Mouse (Mus musculus) intestine, embryonic 15.5 days (tissue): ENCODE results near the gene Mical2. TPM values are rescaled to one million over a fixed set of nuclear protein-coding genes. Genes with fewer than 3 reads are reported as not detected.

Experiments
- ATAC-seq: fragments of 200-750 bp; cut with Nextera tagmentation; 2 replicates; pipeline ENCODE4 v1.8.0; 2017; ENCODE audit warnings: moderate TSS enrichment, moderate library complexity
- H3K27ac ChIP-seq: fragments of 300-500 bp; sonication (generic); 2 replicates; pipeline ENCODE4 v1.5.1; 2015; ENCODE audit warnings: mild to moderate bottlenecking, inconsistent platforms
- H3K27me3 ChIP-seq: fragments of 300-500 bp; sonication (generic); replicated peaks from 2 replicates; pipeline ENCODE4 v1.6.1; 2015; ENCODE audit warnings: inconsistent platforms
- H3K36me3 ChIP-seq: fragments of 300-500 bp; sonication (generic); 2 replicates; pipeline ENCODE4 v1.6.1; 2015; ENCODE audit warnings: inconsistent platforms
- H3K4me1 ChIP-seq: fragments of 300-500 bp; sonication (generic); replicated peaks from 2 replicates; pipeline ENCODE4 v1.6.1; 2015; ENCODE audit warnings: inconsistent platforms
- H3K4me2 ChIP-seq: fragments of 300-500 bp; sonication (generic); replicated peaks from 2 replicates; pipeline ENCODE4 v1.6.1; 2015; ENCODE audit warnings: mild to moderate bottlenecking, inconsistent platforms
- H3K4me3 ChIP-seq: fragments of 300-500 bp; sonication (generic); replicated peaks from 2 replicates; pipeline ENCODE4 v1.5.1; 2015; ENCODE audit warnings: inconsistent platforms
- H3K9ac ChIP-seq: fragments of 300-500 bp; sonication (generic); 2 replicates; pipeline ENCODE4 v1.6.1; 2015; ENCODE audit warnings: inconsistent platforms
- H3K9me3 ChIP-seq: fragments of 300-500 bp; sonication (generic); 2 replicates; pipeline ENCODE4 v1.6.1; 2016; ENCODE audit warnings: inconsistent platforms
- WGBS: fragments of 180-500 bp; shearing (Covaris S2); methylation state at CpG from one replicate; pipeline ENCODE4 v1.1.7; 2015; 5-methylcytosine and 5-hydroxymethylcytosine counted together
- polyA plus RNA-seq: library from polyadenylated mRNA; unstranded; fragments of >200 nt; fragmentation: Nextera tagmentation; extraction: Ambion mirVana; gene quantifications from 2 replicates; pipeline ENCODE4 v1.2.1, GENCODE M21; 2015

Gene Mical2
- polyA plus RNA-seq, 1 experiment from 2014 or later, result 18.6 TPM

- Histone ChIP-seq H3K4me1 (peaks cover 16% of the 10 kb centered on the region), H3K4me3 (no peak overlapping the region), H3K27me3 (no peaks in the 10 kb centered on the region), H3K9me3 (no peaks in the 10 kb centered on the region), H3K36me3 (no peaks in the 10 kb centered on the region), H3K9ac (no peak overlapping the region), H3K4me2 (no peak overlapping the region), H3K27ac (no peak overlapping the region)
- no peak for ATAC-seq
- WGBS, result 86% methylated on average over 3 of the region's 3 CpGs
Measured at GRCm38 (mm10) chr7:112215871-112216270, 9.8 kb upstream of the Mical2 start.

GRCm38 (mm10) chr7:112216720-112217119, 8.9 kb upstream of the Mical2 start:
- peak; percentile 47 for ATAC-seq
- WGBS, result 46% methylated on average over 5 of the region's 5 CpGs

GRCm38 (mm10) chr7:112217208-112217607, 8.4 kb upstream of the Mical2 start:
- peak; percentile 75 for ATAC-seq
- H3K27ac ChIP-seq, result peak overlapping the region; percentile 52; the same call in 1 of the 2 replicates
- 0 out of 2 replicates have a peak overlapping the region, but pooled peaks have one; percentile 17 for H3K4me2 ChIP-seq
- no peak overlapping the region for H3K9ac ChIP-seq
- no peak overlapping the region for H3K4me3 ChIP-seq
- H3K4me1 ChIP-seq, result peaks cover 16% of the 10 kb centered on the region
- H3K9me3 ChIP-seq, result no peaks in the 10 kb centered on the region
- 24% methylated on average over 6 of the region's 6 CpGs for WGBS
- no peaks in the 10 kb centered on the region for H3K36me3 ChIP-seq
- no peaks in the 10 kb centered on the region for H3K27me3 ChIP-seq

More at GRCm38 (mm10) chr7:112216720-112217119, 8.9 kb upstream of the Mical2 start:
- no peak overlapping the region for H3K4me3 ChIP-seq
- 0 out of 2 replicates have a peak overlapping the region, but pooled peaks have one; percentile 17 for H3K4me2 ChIP-seq
- peak overlapping the region; percentile 52 for H3K27ac ChIP-seq
- no peaks in the 10 kb centered on the region for H3K36me3 ChIP-seq
- H3K9ac ChIP-seq, result no peak overlapping the region
- H3K9me3 ChIP-seq, result no peaks in the 10 kb centered on the region
- H3K4me1 ChIP-seq, result peaks cover 16% of the 10 kb centered on the region
- H3K27me3 ChIP-seq, result no peaks in the 10 kb centered on the region

DNA sequence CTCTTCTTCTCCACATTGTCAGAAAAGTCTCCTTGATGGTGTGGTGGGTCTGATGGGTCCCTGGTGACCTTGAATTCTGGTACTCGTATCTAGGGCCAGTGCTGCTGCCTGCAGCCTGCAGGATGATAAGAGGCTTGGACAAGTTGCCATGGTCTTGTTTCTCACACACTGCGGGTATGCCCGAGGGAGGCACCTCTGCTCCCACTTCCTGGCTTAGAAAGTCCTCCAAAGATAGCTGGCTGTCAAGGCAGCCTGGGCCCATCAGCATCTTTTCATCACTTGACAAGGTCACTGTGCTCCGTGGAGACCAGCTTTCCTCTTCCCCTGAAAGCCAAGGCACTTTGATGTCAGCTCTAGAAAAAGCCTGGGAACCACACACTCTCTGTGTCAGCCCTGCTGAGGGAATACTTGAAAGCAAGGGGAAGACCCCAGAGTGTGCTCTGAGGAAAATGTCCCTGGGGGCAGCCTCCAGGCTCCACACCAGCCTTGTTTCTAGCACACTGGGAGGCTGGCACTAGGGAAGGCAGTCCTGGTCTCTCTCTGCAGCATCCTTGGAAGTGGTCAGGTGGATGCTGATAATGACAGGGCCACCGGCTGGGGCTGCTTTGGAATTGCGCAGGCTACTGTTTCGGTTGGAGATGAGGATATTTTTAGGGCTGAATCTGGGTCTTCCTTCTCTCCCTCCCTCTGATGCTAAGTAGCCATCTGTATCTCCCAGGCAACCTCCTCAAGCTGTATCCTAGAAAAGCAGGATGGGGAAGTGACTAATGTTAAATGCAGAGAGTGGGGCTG, 2.7 kb upstream of the Mical2 start:
- Histone ChIP-seq H3K4me2 (no peak overlapping the region), H3K9me3 (no peaks in the 10 kb centered on the region)
- 73% methylated on average over 7 of the region's 7 CpGs for WGBS

GRCm38 (mm10) chr7:112224854-112225253, 802 bp upstream of the Mical2 start:
- Histone ChIP-seq H3K27ac (peak overlapping the region; percentile 1; the same call in 1 of the 2 replicates), H3K9me3 (no peaks in the 10 kb centered on the region), H3K4me3 (no peak overlapping the region), H3K4me2 (peak overlapping the region; percentile 96), H3K9ac (0 out of 2 replicates have a peak overlapping the region, but pooled peaks have one; percentile 6), H3K27me3 (no peaks in the 10 kb centered on the region; the same call in 1 of the 2 replicates), H3K4me1 (peaks cover 25% of the 10 kb centered on the region), H3K36me3 (no peaks in the 10 kb centered on the region)
- no peak for ATAC-seq
- WGBS, result 72% methylated on average over 12 of the region's 12 CpGs

More for the DNA sequence above, 2.7 kb upstream of the Mical2 start:
- no peak for ATAC-seq
- Histone ChIP-seq H3K4me3 (no peak overlapping the region), H3K27me3 (no peaks in the 10 kb centered on the region; the same call in 1 of the 2 replicates), H3K36me3 (no peaks in the 10 kb centered on the region), H3K4me1 (peaks cover 21% of the 10 kb centered on the region), H3K9ac (no peak overlapping the region), H3K27ac (no peak overlapping the region)

DNA sequence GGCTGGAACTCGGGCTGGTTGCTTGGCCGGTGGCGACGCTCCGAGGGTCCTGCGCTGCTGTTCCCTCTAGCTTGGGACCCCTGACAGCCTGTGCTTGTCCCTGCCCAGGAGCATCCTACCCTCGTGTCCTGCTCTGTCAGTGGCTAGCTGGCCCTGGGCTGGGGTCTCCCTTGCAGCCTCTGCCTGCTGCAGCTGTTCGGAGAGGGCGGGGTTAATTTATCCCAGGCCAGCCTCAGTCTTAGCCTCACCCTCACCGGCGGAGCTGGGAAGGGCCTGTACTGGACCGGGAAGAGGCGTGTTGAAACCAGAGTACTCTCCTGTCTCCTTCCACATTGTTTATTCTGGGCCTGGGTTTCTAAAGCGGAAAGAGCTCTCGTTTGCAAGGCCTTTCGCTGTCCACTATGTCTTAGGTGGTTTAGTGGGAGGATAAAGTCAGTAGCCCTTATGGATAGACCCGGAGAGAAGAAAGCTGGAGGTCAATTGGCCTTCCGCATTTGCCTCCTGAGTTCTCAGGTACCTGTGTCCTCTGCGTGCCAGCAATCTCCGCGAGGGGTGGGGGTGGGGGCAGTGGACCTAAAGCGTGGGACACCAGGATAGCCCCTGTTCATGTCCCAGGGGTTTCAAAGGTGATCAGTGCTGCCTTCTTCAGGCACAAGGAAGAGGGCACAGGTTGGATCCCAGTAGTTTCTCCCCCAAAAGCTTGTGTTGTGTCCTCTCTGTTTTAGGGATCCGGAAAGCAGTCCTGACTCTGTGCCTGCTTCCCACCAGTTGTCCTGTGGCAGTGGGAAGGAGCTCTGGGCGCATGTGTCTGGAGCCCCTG, 1.0 kb downstream of the Mical2 start:
- H3K4me2 ChIP-seq, result peak overlapping the region; percentile 96
- WGBS, result 7% methylated on average over 24 of the region's 24 CpGs
- no peaks in the 10 kb centered on the region; the same call in 1 of the 2 replicates for H3K27me3 ChIP-seq
- ATAC-seq, result peak; percentile 59
- H3K36me3 ChIP-seq, result no peaks in the 10 kb centered on the region
- peak overlapping the region; percentile 68 for H3K9ac ChIP-seq
- H3K9me3 ChIP-seq, result no peaks in the 10 kb centered on the region
- peak overlapping the region; percentile 54 for H3K27ac ChIP-seq
- H3K4me1 ChIP-seq, result peaks cover 25% of the 10 kb centered on the region
- H3K4me3 ChIP-seq, result peak overlapping the region; percentile 66

DNA sequence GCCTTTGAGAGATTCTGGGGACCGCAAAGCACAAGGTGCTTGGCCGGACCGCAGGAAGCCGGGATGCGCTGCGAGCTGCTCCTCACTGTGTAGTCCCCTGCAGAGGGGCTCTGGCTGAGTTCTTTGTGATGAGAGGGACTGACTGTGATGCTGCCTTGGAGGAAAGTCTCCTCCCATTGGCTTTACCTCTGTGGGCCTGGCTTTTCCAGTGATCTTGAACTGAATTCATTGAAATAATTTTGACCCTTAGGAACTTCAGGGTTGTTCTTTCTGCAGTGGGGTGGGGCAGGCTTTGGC, 1.6 kb downstream of the Mical2 start:
- H3K27ac ChIP-seq, result peak overlapping the region; percentile 54
- H3K4me1 ChIP-seq, result peaks cover 25% of the 10 kb centered on the region

GRCm38 (mm10) chr7:112228827-112229498, 3.3 kb downstream of the Mical2 start:
- WGBS, result 65% methylated on average over 20 of the region's 20 CpGs
- Histone ChIP-seq H3K36me3 (no peaks in the 10 kb centered on the region), H3K9me3 (no peaks in the 10 kb centered on the region), H3K4me1 (peaks cover 36% of the 10 kb centered on the region), H3K4me2 (0 out of 2 replicates have a peak overlapping the region, but pooled peaks have one; percentile 1), H3K27me3 (no peaks in the 10 kb centered on the region), H3K9ac (no peak overlapping the region), H3K4me3 (no peak overlapping the region), H3K27ac (no peak overlapping the region)
- ATAC-seq, result no peak

More for the DNA sequence above, 1.6 kb downstream of the Mical2 start:
- Histone ChIP-seq H3K9ac (peak overlapping the region; percentile 68; the same call in 1 of the 2 replicates), H3K9me3 (no peaks in the 10 kb centered on the region), H3K36me3 (no peaks in the 10 kb centered on the region), H3K4me2 (peak overlapping the region; percentile 96), H3K4me3 (peak overlapping the region; percentile 66), H3K27me3 (no peaks in the 10 kb centered on the region; the same call in 1 of the 2 replicates)
- 54% methylated on average over 6 of the region's 6 CpGs for WGBS
- ATAC-seq, result no peak

DNA sequence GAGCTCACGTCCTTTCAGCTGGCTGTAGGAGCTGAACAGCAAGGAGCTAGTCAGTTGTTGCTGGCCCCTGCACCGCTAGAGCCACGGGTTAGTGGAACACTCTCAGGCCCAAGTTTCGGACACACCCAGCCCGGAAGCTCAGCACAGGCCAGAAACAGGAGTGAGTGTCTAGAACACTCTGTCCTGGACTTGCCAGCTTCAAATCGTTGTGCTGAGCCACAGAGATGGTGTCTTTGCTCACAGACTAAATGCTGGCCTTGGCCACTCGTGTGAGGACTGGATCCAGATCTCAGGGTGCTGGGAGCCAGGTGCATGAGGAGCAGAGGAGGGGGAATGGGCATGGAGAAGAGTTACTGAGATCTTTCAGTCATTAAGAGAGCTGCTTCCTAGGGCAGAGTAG, 6.1 kb downstream of the Mical2 start:
- no peak for ATAC-seq
- Histone ChIP-seq H3K9me3 (no peaks in the 10 kb centered on the region), H3K27me3 (no peaks in the 10 kb centered on the region), H3K4me2 (no peak overlapping the region), H3K36me3 (no peaks in the 10 kb centered on the region), H3K4me3 (no peak overlapping the region), H3K4me1 (peaks cover 23% of the 10 kb centered on the region), H3K27ac (no peak overlapping the region), H3K9ac (no peak overlapping the region)
- 90% methylated on average over 7 of the region's 7 CpGs for WGBS

DNA sequence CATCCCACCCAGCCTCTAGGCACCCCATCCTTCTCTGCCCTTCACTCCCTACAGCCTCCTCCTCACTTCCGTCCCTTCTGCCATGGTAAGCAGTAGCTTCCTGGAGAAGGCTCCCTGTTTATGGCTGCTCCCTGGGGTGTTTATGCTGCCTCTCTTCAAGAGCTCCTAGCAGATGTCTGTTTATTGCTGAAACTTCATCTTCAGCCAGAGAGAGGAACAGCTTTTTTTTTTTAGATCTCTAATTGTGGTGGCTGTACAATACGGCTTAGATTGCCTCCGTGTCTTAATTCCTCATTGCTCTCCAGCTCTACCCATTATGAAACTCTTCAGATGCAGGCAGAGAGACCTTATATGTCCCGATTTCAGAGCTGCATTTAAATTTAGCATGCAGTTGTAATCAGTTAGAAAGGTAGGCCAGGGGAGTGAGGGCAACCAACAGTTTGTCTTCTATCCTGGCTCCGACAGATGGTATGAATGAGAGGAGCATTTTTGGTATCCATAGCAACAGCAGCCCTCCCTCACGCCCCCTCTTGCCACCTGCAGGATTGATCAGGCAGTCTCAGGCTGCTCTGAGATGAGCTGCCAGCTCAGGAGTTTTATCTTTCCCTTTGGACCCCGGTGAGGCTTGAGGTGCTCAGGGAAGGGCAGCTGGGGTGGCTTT, 7.8 kb downstream of the Mical2 start:
- H3K36me3 ChIP-seq, result no peaks in the 10 kb centered on the region
- H3K4me3 ChIP-seq, result no peak overlapping the region
- H3K9ac ChIP-seq, result no peak overlapping the region
- no peaks in the 10 kb centered on the region for H3K27me3 ChIP-seq
- ATAC-seq, result 0 out of 2 replicates have a peak, but pooled peaks have one; percentile 35
- peaks cover 18% of the 10 kb centered on the region; the same call in 1 of the 2 replicates for H3K4me1 ChIP-seq
- H3K27ac ChIP-seq, result peak overlapping the region; percentile 72
- WGBS, result 22% methylated on average over 7 of the region's 7 CpGs
- H3K4me2 ChIP-seq, result no peak overlapping the region
- H3K9me3 ChIP-seq, result no peaks in the 10 kb centered on the region

DNA sequence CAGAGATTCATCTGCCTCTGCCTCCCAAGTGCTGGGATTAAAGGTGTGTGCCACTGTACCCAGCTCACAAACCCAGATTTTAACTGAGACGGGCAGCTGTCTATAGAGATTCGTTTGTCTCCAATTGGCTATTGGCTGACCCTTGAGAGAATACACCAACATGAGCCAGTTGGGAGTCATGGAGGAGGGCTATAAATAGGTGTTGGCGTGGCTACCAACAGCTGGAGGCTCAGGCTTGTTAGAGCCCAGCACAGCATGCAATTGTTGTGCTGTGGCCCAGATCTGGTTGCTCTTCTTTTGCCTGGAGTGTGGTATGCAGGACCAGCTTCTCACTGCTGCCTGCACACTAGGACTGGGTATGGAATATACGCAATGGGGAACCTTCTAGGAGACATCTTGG, 8.8 kb downstream of the Mical2 start:
- no peak for ATAC-seq
- H3K4me2 ChIP-seq, result no peak overlapping the region
- no peak overlapping the region for H3K4me3 ChIP-seq
- H3K36me3 ChIP-seq, result no peaks in the 10 kb centered on the region
- no peaks in the 10 kb centered on the region for H3K9me3 ChIP-seq
- H3K4me1 ChIP-seq, result peaks cover 16% of the 10 kb centered on the region; the same call in 1 of the 2 replicates
- 83% methylated on average over 4 of the region's 4 CpGs for WGBS
- no peaks in the 10 kb centered on the region for H3K27me3 ChIP-seq
- H3K27ac ChIP-seq, result no peak overlapping the region
- no peak overlapping the region for H3K9ac ChIP-seq
